Mouse (Mus musculus) heart, postnatal 36 days (tissue): ENCODE measurements around the gene Fam221b. TPM values are rescaled to one million over a fixed set of nuclear protein-coding genes. Genes with fewer than 3 reads are reported as not detected.

ENCODE experiments used
- DNase-seq, 2 experiments: peaks; one replicate each; pipeline ENCODE4 v3.0.0; 2021 to 2022
- intact Hi-C: fragments of 180-260 bp; cut with DNase I; formaldehyde crosslinking; loops from one replicate; pipeline ENCODE4 v1.15.1; 2025
- microRNA-seq, 2 experiments: library from miRNA; unstranded; fragments of <30 nt; microRNA quantifications; one replicate each; pipeline ENCODE4 v1.2.0; 2021; ENCODE audit warnings: borderline number of aligned reads in 2 of 2
- total RNA-seq, 2 experiments: library from RNA; stranded (reverse); gene quantifications; 2 replicates each; pipeline ENCODE4 v1.2.3; 2021

The Fam221b gene
- total RNA-seq, 2 experiments from 2014 or later = 0.24 to 0.31 TPM

GRCm38 (mm10) chr4:43630030-43630581, 38.8 kb downstream of the Fam221b start:
- intact Hi-C loops = loop anchor here (1.0 to 2.0 kb wide), 3 partner anchors 40 to 231 kb away; no protein-coding TSS in a partner anchor
- peak; percentile 79 to 84 for DNase-seq

GRCm38 (mm10) chr4:43629106-43629817, 39.7 kb downstream of the Fam221b start:
- intact Hi-C loops = no loop called here
- no peak for DNase-seq

- no peak for DNase-seq
- intact Hi-C loops = no loop called here
These were observed 48.7 kb downstream of the Fam221b start for GRCm38 (mm10) chr4:43620146-43620778.

- DNase-seq = no peak
- intact Hi-C loops = loop anchor here (2.0 kb wide), 1 partner anchor 24 kb away; no protein-coding TSS in a partner anchor
These were observed 55.8 kb downstream of the Fam221b start for GRCm38 (mm10) chr4:43613060-43613730.

GRCm38 (mm10) chr4:43612534-43612933, 56.4 kb downstream of the Fam221b start:
- intact Hi-C loops = loop anchor here (2.0 kb wide), 1 partner anchor 24 kb away; no protein-coding TSS in a partner anchor
- no peak for DNase-seq

Small RNAs within 50 kb of the gene (microRNA-seq; reads per million reads assigned to microRNA genes)
- gene Gm25262 = 0 to 2.9 reads per million in 2 experiments

Other genes with a start within 250 kb of the Fam221b start
- gene Fam166b, start 240.0 kb downstream of the Fam221b start, total RNA-seq = not detected
- gene Tesk1, start 227.2 kb downstream of the Fam221b start, total RNA-seq = 10 to 100 TPM; 32.8 to 33.4 TPM
- 1 to 10 TPM in 1 of 2 experiments, under 1 TPM in 1; 0.89 to 1.6 TPM for gene Cd72, start 214.5 kb downstream of the Fam221b start, total RNA-seq
- gene Sit1, start 185.4 kb downstream of the Fam221b start, total RNA-seq = not detected
- 10 to 100 TPM; 25.3 to 29.8 TPM for gene Ccdc107, start 176.2 kb downstream of the Fam221b start, total RNA-seq
- under 1 TPM; 0.39 to 0.62 TPM for gene Arhgef39, start 169.4 kb downstream of the Fam221b start, total RNA-seq
- gene Car9, start 162.2 kb downstream of the Fam221b start, total RNA-seq = under 1 TPM in 1 of 2 experiments, not detected in 1; 0.22 TPM
- 10 to 100 TPM; 29.1 to 29.2 TPM for gene Tpm2, start 145.4 kb downstream of the Fam221b start, total RNA-seq
- gene Creb3, start 106.8 kb downstream of the Fam221b start, total RNA-seq = 10 to 100 TPM; 40.4 to 47.6 TPM
- gene Tln1, start 106.5 kb downstream of the Fam221b start, total RNA-seq = 100 to 1,000 TPM; 106 to 118 TPM
- gene Rgp1, start 90.4 kb downstream of the Fam221b start, total RNA-seq = 10 to 100 TPM; 30.7 to 36.1 TPM
- gene Gba2, start 90.3 kb downstream of the Fam221b start, total RNA-seq = 10 to 100 TPM; 14.7 to 15.8 TPM
- gene Msmp, start 84.7 kb downstream of the Fam221b start, total RNA-seq = under 1 TPM; 0.42 to 0.87 TPM
- gene Npr2, start 37.2 kb downstream of the Fam221b start, total RNA-seq = 10 to 100 TPM; 44.2 to 46.5 TPM
- gene Spag8, start 15.6 kb downstream of the Fam221b start, total RNA-seq = not detected
- 100 to 1,000 TPM; 131 to 152 TPM for gene Hint2, start 12.7 kb downstream of the Fam221b start, total RNA-seq
- 10 to 100 TPM; 17.8 to 20.3 TPM for gene Tmem8b, start 174 bp downstream of the Fam221b start, total RNA-seq
- gene Olfr70, start 31.7 kb upstream of the Fam221b start, total RNA-seq = not detected
- not detected for gene Olfr71, start 41.1 kb upstream of the Fam221b start, total RNA-seq
- 1 to 10 TPM; 4.2 to 4.7 TPM for gene Hrct1, start 58.0 kb upstream of the Fam221b start, total RNA-seq
- gene Spaar, start 60.9 kb upstream of the Fam221b start, total RNA-seq = 1 to 10 TPM; 4.3 to 6.4 TPM
- gene Olfr159, start 101.9 kb upstream of the Fam221b start, total RNA-seq = not detected
- not detected for gene Olfr156, start 154.8 kb upstream of the Fam221b start, total RNA-seq
- gene Olfr157, start 171.1 kb upstream of the Fam221b start, total RNA-seq = not detected
- gene Olfr155, start 182.4 kb upstream of the Fam221b start, total RNA-seq = not detected
- 1 to 10 TPM; 6.3 to 7.4 TPM for gene Reck, start 206.4 kb upstream of the Fam221b start, total RNA-seq